Mouse (Mus musculus) liver, adult 2 months (tissue): ENCODE results near the gene Csf3. TPM values are rescaled to one million over a fixed set of nuclear protein-coding genes. Genes with fewer than 3 reads are reported as not detected.
"Not testable (repeated sequence)": the region's sequence is repeated elsewhere in the genome, so short reads cannot be mapped to it uniquely, and the experiment has no call there.

Experiments used
- DNase-seq: peaks from one replicate; pipeline ENCODE4 v3.0.0-alpha.2; 2011; ENCODE audit warnings: low read depth, low spot score; ENCODE audit errors: extremely low read depth
- H3K27ac ChIP-seq: fragments of 200-500 bp; replicated peaks from 2 replicates; pipeline ENCODE4 v1.5.1; 2012; ENCODE audit warnings: low read depth, mild to moderate bottlenecking, control low read depth, inconsistent platforms, low read length; ENCODE audit not compliant: insufficient read depth
- H3K27me3 ChIP-seq: fragments of 200-500 bp; 2 replicates; pipeline ENCODE4 v1.6.1; 2012; ENCODE audit warnings: mild to moderate bottlenecking, moderate library complexity, low read length, inconsistent platforms; ENCODE audit not compliant: control insufficient read depth, insufficient read depth
- H3K36me3 ChIP-seq: fragments of 200-500 bp; 2 replicates; pipeline ENCODE4 v1.6.1; 2012; ENCODE audit warnings: low read length, inconsistent platforms; ENCODE audit not compliant: control insufficient read depth, insufficient read depth
- H3K4me1 ChIP-seq: fragments of 200-500 bp; 2 replicates; pipeline ENCODE4 v1.6.1; 2011; ENCODE audit warnings: low read length; ENCODE audit not compliant: control insufficient read depth, insufficient read depth
- H3K4me3 ChIP-seq: fragments of 200-500 bp; 2 replicates; pipeline ENCODE4 v1.5.1; 2011; ENCODE audit warnings: low read depth, mild to moderate bottlenecking, control low read depth, low read length, moderate library complexity; ENCODE audit not compliant: insufficient read depth
- H3K79me2 ChIP-seq: fragments of 200-500 bp; 2 replicates; pipeline ENCODE4 v1.6.1; 2012; ENCODE audit warnings: inconsistent platforms, mild to moderate bottlenecking, low read length, moderate library complexity; ENCODE audit not compliant: control insufficient read depth, insufficient read depth
- H3K9ac ChIP-seq: fragments of 200-500 bp; 2 replicates; pipeline ENCODE4 v1.6.1; 2012; ENCODE audit warnings: low read depth, mild to moderate bottlenecking, control low read depth, inconsistent platforms, low read length
- CTCF ChIP-seq: fragments of 200-500 bp; IDR thresholded peaks from 2 replicates; pipeline ENCODE4 v1.5.1; 2011; ENCODE audit warnings: low read depth, low read length, control low read depth
- POLR2A ChIP-seq: fragments of 200-500 bp; IDR thresholded peaks from 2 replicates; pipeline ENCODE4 v1.6.1; 2011; ENCODE audit warnings: low read length, control low read depth; ENCODE audit not compliant: insufficient read depth; ENCODE audit errors: extremely low read depth
- WGBS: fragments of 180-500 bp; shearing (Covaris S2); methylation state at CpG from one replicate; pipeline ENCODE4 v1.1.7; 2018; 5-methylcytosine and 5-hydroxymethylcytosine counted together
- polyA plus RNA-seq: library from polyadenylated mRNA; depleted of rRNA; stranded (reverse); fragments of >200 nt; gene quantifications from 2 replicates; pipeline ENCODE4 v1.2.3, GENCODE M21; 2012
- total RNA-seq: library from RNA; depleted of rRNA; stranded (reverse); fragments of >200 nt; gene quantifications from 2 replicates; pipeline ENCODE4 v1.2.3, GENCODE M21; 2014

Gene Csf3
- total and polyA plus RNA-seq, 2 experiments = 0.07 TPM; not detected in 1

GRCm38 (mm10) chr11:98671857-98672256 lies 29.2 kb upstream of the Csf3 start:
- Histone ChIP-seq H3K9ac (no peak overlapping the region), H3K79me2 (no peaks in the 10 kb centered on the region), H3K4me1 (no peaks in the 10 kb centered on the region), H3K27me3 (0 out of 2 replicates have a peak, but pooled peaks cover 3% of the 10 kb centered on the region), H3K36me3 (no peaks in the 10 kb centered on the region), H3K27ac (no peak overlapping the region), H3K4me3 (no peak overlapping the region)
- no peak for DNase-seq
- no peak for TF ChIP-seq CTCF
- TF ChIP-seq POLR2A = no peak
- 48% methylated on average over 5 of the region's 5 CpGs for whole genome bisulfite sequencing

- no peak for DNase-seq
- Histone ChIP-seq H3K79me2 (no peaks in the 10 kb centered on the region), H3K4me1 (no peaks in the 10 kb centered on the region), H3K4me3 (no peak overlapping the region), H3K36me3 (no peaks in the 10 kb centered on the region), H3K27me3 (0 out of 2 replicates have a peak, but pooled peaks cover 3% of the 10 kb centered on the region), H3K9ac (no peak overlapping the region), H3K27ac (no peak overlapping the region)
- TF ChIP-seq POLR2A = no peak
- 63% methylated on average over 5 of the region's 5 CpGs for WGBS
Observed at GRCm38 (mm10) chr11:98672482-98672881, 28.6 kb upstream of the Csf3 start.

GRCm38 (mm10) chr11:98673136-98673535 lies 27.9 kb upstream of the Csf3 start:
- H3K27me3 ChIP-seq, H3K4me1 ChIP-seq, H3K27ac ChIP-seq, H3K36me3 ChIP-seq, H3K79me2 ChIP-seq, H3K4me3 ChIP-seq, H3K9ac ChIP-seq: not testable (repeated sequence)
- TF ChIP-seq CTCF = peak; percentile 40
- 5% methylated on average over 7 of the region's 7 CpGs for whole genome bisulfite sequencing
- DNase-seq = peak; percentile 19

- TF ChIP-seq CTCF (no peak), POLR2A (no peak)
- Histone ChIP-seq H3K27me3 (0 out of 2 replicates have a peak, but pooled peaks cover 3% of the 10 kb centered on the region), H3K4me1 (no peaks in the 10 kb centered on the region), H3K79me2 (no peaks in the 10 kb centered on the region), H3K9ac (no peak overlapping the region), H3K4me3 (no peak overlapping the region), H3K27ac (no peak overlapping the region), H3K36me3 (no peaks in the 10 kb centered on the region)
- WGBS = 67% methylated on average over 7 of the region's 7 CpGs
- DNase-seq = no peak
Observed at GRCm38 (mm10) chr11:98675829-98676363, 25.2 kb upstream of the Csf3 start.

GRCm38 (mm10) chr11:98680023-98680422 lies 21.0 kb upstream of the Csf3 start:
- Histone ChIP-seq H3K36me3 (no peaks in the 10 kb centered on the region), H3K4me1 (peaks cover 5% of the 10 kb centered on the region), H3K79me2 (peaks cover 6% of the 10 kb centered on the region; the same call in 1 of the 2 replicates), H3K27ac (no peak overlapping the region), H3K27me3 (no peaks in the 10 kb centered on the region), H3K9ac (no peak overlapping the region), H3K4me3 (no peak overlapping the region)
- DNase-seq = no peak
- TF ChIP-seq CTCF (no peak), POLR2A (no peak)
- WGBS = 97% methylated on average over 1 of the region's 1 CpGs

- H3K27ac ChIP-seq, H3K36me3 ChIP-seq, H3K4me1 ChIP-seq, H3K9ac ChIP-seq, DNase-seq, H3K27me3 ChIP-seq, H3K79me2 ChIP-seq, H3K4me3 ChIP-seq: not testable (repeated sequence)
- 95% methylated on average over 4 of the region's 4 CpGs for WGBS
Observed at GRCm38 (mm10) chr11:98680595-98680994, 20.5 kb upstream of the Csf3 start.
